Mouse (Mus musculus): ENCODE results near the gene Ahctf1. TPM values are rescaled to one million over a fixed set of nuclear protein-coding genes. Genes with fewer than 3 reads are reported as not detected.
"Not testable (repeated sequence)": the region's sequence is repeated elsewhere in the genome, so short reads cannot be mapped to it uniquely, and the experiment has no call there.

Ahctf1 gene
- polyA plus RNA-seq, 1 experiment from 2014 or later = 23.6 TPM

DNA sequence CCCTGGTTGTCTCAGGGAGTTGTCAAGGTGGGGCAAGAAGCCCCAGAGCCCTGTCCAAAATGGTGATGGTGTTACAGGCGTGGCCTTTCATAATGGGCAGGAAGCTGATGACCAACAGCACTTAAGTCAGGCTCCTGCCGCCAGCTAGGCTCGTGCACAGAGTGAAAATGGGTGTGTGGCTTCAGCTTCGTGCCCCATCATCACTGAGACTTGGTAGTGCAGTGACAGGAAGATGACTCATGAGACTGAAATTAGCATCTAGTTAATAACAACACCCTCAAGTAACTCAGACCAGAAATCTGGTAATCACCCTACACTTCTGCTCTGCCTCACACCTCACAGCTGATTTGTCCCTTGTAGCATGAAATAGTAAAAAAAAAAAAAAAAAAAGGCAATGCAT is 25.4 kb upstream of the Ahctf1 start:
- Histone ChIP-seq H3K27ac (no peak overlapping the region), H3K4me1 (replicated peaks) (peaks cover 18% of the 10 kb centered on the region), H3K27me3 (ENCODE audit: insufficient read depth, poor library complexity, severe bottlenecking) (no peaks in the 10 kb centered on the region), H3K4me3 (no peak overlapping the region), H3K9me3 (no peaks in the 10 kb centered on the region), H3K36me3 (no peaks in the 10 kb centered on the region)
- 76% methylated on average over 4 of the region's 4 CpGs for WGBS
- DNase-seq (ENCODE audit: low spot score) = no peak

DNA sequence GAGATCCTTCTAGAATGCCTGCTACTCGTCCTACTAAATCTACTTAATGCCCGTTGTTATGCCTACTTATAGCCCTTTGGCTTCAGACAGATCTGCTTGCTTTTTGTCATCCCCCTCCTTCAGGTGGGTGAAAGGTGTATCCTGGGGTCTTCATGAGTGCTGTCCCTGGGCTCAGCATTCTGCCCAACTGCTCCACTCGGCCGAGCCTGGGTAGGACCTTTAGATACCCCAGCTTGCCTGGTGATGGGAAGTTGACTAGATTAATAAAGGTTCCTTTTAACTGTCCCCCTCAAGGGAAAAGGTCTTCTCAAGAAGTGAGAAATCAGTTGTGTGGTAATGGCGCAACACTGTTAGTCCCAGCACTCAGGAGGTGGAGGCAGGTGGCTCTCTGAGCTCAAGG is 24.6 kb upstream of the Ahctf1 start:
- no peaks in the 10 kb centered on the region for H3K36me3 ChIP-seq
- H3K27me3 ChIP-seq (ENCODE audit: insufficient read depth, poor library complexity, severe bottlenecking) = no peaks in the 10 kb centered on the region
- H3K9me3 ChIP-seq = no peaks in the 10 kb centered on the region
- no peak overlapping the region for H3K4me3 ChIP-seq
- 95% methylated on average over 5 of the region's 5 CpGs for WGBS
- DNase-seq (ENCODE audit: low spot score) = no peak
- no peak overlapping the region for H3K27ac ChIP-seq
- H3K4me1 ChIP-seq (replicated peaks) = peaks cover 18% of the 10 kb centered on the region

DNA sequence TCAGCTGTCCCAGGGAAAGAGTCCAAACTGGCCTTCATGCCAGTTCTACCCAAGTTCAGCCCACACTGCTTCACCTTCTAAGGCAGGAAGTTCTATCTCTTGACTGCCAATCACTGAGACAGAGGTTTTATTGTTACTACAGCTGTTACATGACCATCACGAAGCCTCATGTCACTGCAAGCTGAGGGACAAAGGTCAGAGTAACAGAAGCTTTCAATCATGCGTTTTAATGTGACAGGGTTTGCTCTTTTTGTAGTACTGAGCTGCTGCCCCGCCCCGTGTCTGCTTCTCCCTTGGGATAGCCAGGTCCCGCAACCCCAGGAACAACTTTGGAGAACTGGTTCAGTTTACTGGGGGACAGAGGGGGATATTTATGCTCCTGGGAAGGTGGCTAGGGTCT is 21.1 kb upstream of the Ahctf1 start:
- H3K4me3 ChIP-seq = no peak overlapping the region
- no peaks in the 10 kb centered on the region for H3K36me3 ChIP-seq
- no peaks in the 10 kb centered on the region for H3K27me3 ChIP-seq (ENCODE audit: insufficient read depth, poor library complexity, severe bottlenecking)
- H3K9me3 ChIP-seq = no peaks in the 10 kb centered on the region
- peaks cover 8% of the 10 kb centered on the region for H3K4me1 ChIP-seq (replicated peaks)
- no peak overlapping the region for H3K27ac ChIP-seq
- no peak for DNase-seq (ENCODE audit: low spot score)
- 60% methylated on average over 5 of the region's 5 CpGs for WGBS

DNA sequence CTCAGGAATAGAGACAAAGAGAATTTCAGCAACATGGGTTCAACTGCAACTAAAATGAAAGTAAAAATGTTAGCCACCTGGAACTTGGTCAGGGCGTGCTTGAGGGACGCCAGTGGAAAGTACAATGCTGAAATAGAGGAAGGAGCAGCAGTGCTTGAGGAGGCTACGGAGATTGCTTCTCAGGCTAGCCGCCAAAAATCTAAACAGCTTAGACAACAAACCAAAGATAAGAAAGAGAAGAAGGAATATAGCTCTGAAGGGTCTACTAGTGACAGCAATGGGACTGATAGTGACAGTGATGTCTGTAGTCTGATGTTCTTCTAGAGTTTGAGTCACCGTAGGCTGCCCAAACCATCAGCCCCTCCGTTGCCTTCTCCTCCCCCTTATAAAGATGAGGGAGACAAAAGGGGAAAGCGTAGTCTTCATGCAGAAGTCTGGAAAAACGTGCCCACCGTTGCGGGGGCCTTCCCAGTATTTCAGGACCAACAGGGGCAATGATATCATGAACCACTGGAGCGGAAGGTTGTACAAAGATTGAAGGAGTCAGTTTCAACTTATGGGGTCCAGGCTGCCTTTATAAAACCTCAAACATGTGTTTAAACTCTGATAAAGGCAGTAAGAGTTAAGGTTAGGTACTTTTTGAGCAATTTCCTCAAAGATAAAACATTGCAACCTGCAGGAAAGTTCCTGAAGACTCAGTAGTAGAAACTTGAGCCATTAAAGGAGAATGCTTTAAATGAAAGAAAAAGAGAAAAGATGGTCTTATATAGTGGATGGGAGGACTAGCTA is 15.2 kb upstream of the Ahctf1 start:
- not testable (repeated sequence) for H3K9me3 ChIP-seq; H3K36me3 ChIP-seq; H3K4me3 ChIP-seq; H3K4me1 ChIP-seq (replicated peaks); DNase-seq (ENCODE audit: low spot score); H3K27ac ChIP-seq; H3K27me3 ChIP-seq (ENCODE audit: insufficient read depth, poor library complexity, severe bottlenecking)
- 90% methylated on average over 11 of the region's 11 CpGs for WGBS

DNA sequence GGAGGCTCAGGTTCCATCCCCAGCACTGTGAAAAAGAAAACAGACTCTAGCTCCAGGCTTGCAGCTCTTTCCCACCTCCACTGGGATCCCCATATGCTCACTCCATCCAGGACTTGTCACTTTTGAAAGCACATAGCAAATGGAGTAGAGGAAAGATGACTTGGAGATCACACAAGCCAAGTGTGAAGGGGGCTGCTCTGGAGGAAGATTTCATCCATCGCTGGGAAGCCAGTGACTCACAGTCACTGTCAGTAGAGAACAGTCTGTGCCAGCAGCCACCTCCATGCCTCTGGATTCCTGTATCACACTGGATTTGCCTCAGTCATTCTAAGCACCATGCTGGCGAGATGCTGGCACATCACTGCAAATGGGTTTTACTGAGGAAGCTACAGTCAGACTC is 11.1 kb upstream of the Ahctf1 start:
- WGBS = 88% methylated on average over 2 of the region's 2 CpGs
- no peaks in the 10 kb centered on the region for H3K27me3 ChIP-seq (ENCODE audit: insufficient read depth, poor library complexity, severe bottlenecking)

DNA sequence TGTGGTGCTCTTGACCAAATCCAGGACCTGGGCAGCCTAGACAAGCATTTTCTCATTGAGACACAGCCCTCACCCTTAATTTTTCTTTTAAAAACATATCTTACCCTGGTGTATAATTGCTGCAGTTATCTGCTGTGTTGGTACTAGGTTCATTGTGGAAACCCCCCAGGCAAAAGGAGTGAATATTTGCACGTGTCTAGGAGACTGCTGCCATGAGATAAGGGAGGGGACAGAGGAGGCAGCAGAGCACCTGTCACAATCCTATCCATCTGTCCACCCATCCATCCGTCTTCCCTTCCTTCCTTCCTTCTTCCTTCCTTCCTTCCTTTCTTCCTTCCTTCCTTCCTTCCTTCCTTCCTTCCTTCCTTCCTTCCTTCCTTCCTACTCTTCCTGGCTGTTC is 9.9 kb upstream of the Ahctf1 start:
- no peaks in the 10 kb centered on the region for H3K9me3 ChIP-seq
- no peak overlapping the region for H3K4me3 ChIP-seq
- WGBS = 62% methylated on average over 2 of the region's 2 CpGs
- no peaks in the 10 kb centered on the region for H3K27me3 ChIP-seq (ENCODE audit: insufficient read depth, poor library complexity, severe bottlenecking)
- H3K36me3 ChIP-seq = no peaks in the 10 kb centered on the region
- H3K27ac ChIP-seq = no peak overlapping the region
- no peak for DNase-seq (ENCODE audit: low spot score)
- no peaks in the 10 kb centered on the region for H3K4me1 ChIP-seq (replicated peaks)

More for the DNA sequence above, 11.1 kb upstream of the Ahctf1 start:
- Histone ChIP-seq H3K36me3 (no peaks in the 10 kb centered on the region), H3K4me1 (replicated peaks) (no peaks in the 10 kb centered on the region), H3K27ac (no peak overlapping the region), H3K4me3 (no peak overlapping the region), H3K9me3 (no peaks in the 10 kb centered on the region)
- no peak for DNase-seq (ENCODE audit: low spot score)

DNA sequence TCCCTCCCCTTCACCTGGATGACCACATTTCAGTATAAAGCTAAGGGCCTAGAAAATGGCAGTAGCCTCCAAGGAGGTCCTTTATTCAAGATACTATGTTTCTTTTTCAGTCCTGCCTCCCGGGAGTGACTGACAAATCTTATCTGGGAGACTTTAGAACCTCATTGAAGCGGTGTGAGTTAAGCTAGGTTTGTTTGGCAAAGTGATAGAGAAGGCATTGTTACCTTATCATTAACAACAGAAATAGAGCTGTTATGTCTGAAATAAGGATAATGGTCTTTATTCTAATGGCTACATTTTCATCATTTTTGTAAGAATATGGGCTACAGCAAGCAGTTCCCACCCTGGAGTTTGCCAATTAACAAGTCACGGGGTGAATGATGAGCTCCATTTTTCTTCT is 4.8 kb upstream of the Ahctf1 start:
- no peak overlapping the region for H3K27ac ChIP-seq
- DNase-seq (ENCODE audit: low spot score) = no peak
- H3K4me3 ChIP-seq = no peak overlapping the region
- H3K4me1 ChIP-seq (replicated peaks) = peaks cover 6% of the 10 kb centered on the region; the same call in 1 of the 2 replicates
- H3K36me3 ChIP-seq = no peaks in the 10 kb centered on the region
- no peaks in the 10 kb centered on the region for H3K27me3 ChIP-seq (ENCODE audit: insufficient read depth, poor library complexity, severe bottlenecking)
- WGBS = 88% methylated on average over 3 of the region's 3 CpGs
- H3K9me3 ChIP-seq = no peaks in the 10 kb centered on the region

DNA sequence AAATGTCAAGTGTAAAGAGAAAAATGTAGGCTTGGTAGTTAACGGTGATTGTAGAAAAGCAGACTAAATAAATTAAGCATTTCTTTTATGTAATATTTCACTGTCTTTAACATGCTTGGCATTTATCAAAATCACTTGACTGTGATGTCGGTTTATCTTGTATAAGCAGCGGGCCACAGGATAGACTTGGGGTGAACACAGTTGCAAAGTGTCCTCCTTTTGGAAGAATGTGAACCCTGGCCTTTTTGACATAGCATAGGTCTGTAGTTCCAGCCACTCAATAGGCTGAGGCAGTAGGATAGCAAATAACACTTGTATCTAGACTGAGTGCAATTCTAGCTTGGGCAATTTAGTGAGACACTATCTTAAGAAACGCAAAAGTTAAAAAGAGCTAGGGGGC is 4.0 kb upstream of the Ahctf1 start:
- H3K4me3 ChIP-seq = no peak overlapping the region
- H3K9me3 ChIP-seq = no peaks in the 10 kb centered on the region
- DNase-seq (ENCODE audit: low spot score) = no peak
- H3K36me3 ChIP-seq = no peaks in the 10 kb centered on the region
- 93% methylated on average over 4 of the region's 4 CpGs for WGBS
- H3K4me1 ChIP-seq (replicated peaks) = peaks cover 7% of the 10 kb centered on the region; the same call in 1 of the 2 replicates
- H3K27ac ChIP-seq = no peak overlapping the region
- H3K27me3 ChIP-seq (ENCODE audit: insufficient read depth, poor library complexity, severe bottlenecking) = no peaks in the 10 kb centered on the region

GRCm38 (mm10) chr1:179805751-179806150 is 2.3 kb upstream of the Ahctf1 start:
- no peaks in the 10 kb centered on the region for H3K9me3 ChIP-seq
- no peak overlapping the region for H3K27ac ChIP-seq
- no peak overlapping the region for H3K4me3 ChIP-seq
- peaks cover 23% of the 10 kb centered on the region for H3K4me1 ChIP-seq (replicated peaks)
- no peaks in the 10 kb centered on the region for H3K27me3 ChIP-seq (ENCODE audit: insufficient read depth, poor library complexity, severe bottlenecking)
- H3K36me3 ChIP-seq = no peaks in the 10 kb centered on the region
- 84% methylated on average over 5 of the region's 5 CpGs for WGBS
- DNase-seq (ENCODE audit: low spot score) = no peak

DNA sequence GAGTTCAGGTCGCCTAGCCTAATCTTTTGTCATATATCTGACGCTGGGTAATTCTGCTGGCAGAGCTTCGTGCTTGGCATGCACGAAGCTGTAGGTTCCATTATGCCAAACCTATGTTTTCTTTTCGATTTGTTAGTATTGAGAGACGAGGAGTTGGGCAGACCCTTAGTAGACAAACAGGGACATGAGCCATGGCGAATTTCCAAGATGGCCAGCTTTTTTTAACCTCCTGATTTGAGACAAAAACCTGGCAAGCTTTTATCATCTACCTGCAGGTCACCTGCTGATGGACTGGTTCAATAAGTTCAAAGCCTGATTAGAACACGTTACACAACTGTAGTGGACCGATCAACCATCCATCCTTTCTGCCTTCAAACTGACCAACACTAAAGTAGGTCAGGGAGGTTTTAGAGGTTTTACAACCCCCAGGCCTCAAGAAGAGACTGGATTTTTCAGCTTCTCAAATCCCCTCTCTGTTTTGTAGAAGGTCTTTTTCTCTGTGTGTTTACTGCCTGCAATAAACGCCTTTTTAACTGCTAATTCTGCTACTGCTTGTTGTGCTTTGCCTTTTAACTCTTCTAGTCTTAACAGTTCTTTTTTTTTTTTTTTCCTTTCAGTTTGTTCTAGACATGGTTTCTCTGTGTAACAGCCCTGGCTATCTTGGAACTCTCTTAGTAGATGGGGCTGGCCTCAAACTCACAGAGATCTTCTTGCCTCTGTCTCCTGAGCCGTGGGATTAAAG is 831 bp upstream of the Ahctf1 start:
- no peak for DNase-seq (ENCODE audit: low spot score)
- Histone ChIP-seq H3K4me3 (peak overlapping the region; percentile 94), H3K9me3 (no peaks in the 10 kb centered on the region), H3K36me3 (peaks cover 11% of the 10 kb centered on the region), H3K27me3 (ENCODE audit: insufficient read depth, poor library complexity, severe bottlenecking) (no peaks in the 10 kb centered on the region), H3K27ac (peak overlapping the region; percentile 97), H3K4me1 (replicated peaks) (peaks cover 23% of the 10 kb centered on the region)
- 41% methylated on average over 11 of the region's 11 CpGs for WGBS

DNA sequence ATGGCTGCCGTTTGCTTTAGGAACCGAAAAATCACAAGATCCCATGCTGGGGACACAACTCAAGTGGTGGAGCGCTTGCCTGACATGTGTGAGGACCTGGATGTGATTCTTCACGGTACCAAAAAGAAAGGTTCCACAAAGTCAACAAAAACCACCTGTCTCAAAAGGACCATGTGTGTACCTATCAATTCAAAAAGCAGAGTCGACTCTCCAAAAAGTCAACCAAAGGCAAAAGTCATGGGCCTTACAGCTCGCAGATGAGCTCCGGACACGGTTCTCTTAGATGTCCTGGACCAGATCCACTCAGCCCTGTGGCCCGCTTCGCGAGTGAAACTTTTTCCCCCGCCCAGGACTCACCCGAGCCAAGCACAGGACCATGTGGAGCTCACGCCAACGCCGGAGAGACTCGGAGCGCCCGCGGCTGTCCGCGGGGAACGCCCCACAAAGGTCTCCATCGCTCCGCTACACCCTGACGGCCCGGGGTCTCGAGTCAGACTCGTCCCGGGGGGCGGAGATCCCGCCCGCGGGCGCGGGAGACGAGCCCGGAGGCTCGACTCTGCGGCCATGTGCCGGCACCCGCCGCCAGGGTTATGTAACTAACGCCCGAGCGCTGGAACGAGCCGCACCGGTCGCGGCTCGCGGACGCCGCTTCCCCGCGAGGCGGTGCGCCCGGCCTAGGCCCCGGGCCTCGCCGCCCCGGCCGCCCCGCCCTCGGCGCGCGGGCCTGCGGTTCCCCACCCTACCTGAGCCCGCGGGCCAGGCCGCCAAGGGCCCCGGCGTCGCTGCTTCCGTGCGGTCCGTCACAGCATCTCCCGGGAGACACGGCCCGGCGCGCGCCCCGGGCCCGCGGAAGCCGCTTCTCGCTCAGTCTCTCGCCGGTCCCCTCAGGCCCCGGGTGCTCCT is 619 bp downstream of the Ahctf1 start, which contains the start of gene Gm10518:
Gene Gm10518 (plus strand): TSS at position 767 of the 903 bp plus-strand sequence.
- H3K27ac ChIP-seq = peak within 1 kb of the TSS; percentile 97
- H3K9me3 ChIP-seq = no peaks in the 10 kb centered on the region
- whole genome bisulfite sequencing = under 1% methylated on average over 94 of the region's 94 CpGs
- H3K4me3 ChIP-seq = peak within 1 kb of the TSS; percentile 94
- DNase-seq (ENCODE audit: low spot score) = peak; percentile 64
- H3K27me3 ChIP-seq (ENCODE audit: insufficient read depth, poor library complexity, severe bottlenecking) = no peaks in the 10 kb centered on the region
- peaks cover 25% of the 10 kb centered on the region for H3K36me3 ChIP-seq
- H3K4me1 ChIP-seq (replicated peaks) = peaks cover 23% of the 10 kb centered on the region

DNA sequence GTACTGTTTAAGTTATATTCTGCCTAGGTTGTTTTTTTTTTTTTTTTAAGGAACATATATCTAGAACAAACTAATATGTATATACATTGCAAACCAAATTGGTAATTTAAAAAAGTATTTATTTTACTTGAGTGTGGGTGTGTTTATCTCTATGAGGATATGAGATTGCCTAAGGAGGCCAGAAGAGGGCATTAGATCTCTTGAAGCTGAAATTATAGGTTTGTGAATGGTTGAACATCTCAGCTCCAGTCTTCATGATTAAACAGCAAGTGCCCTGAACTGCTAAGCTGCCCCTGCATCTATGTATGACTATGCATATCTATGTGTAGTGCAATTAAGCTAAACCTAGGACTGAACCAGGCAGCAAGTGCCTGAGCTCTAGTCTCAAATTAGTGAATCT is 4.7 kb downstream of the Ahctf1 start:
- peaks cover 66% of the 10 kb centered on the region for H3K36me3 ChIP-seq
- no peaks in the 10 kb centered on the region for H3K9me3 ChIP-seq
- no peak overlapping the region for H3K27ac ChIP-seq
- H3K27me3 ChIP-seq (ENCODE audit: insufficient read depth, poor library complexity, severe bottlenecking) = no peaks in the 10 kb centered on the region
- no peak for DNase-seq (ENCODE audit: low spot score)
- no peak overlapping the region for H3K4me3 ChIP-seq
- peaks cover 17% of the 10 kb centered on the region for H3K4me1 ChIP-seq (replicated peaks)
